Mouse (Mus musculus): ENCODE data around the gene Vmn1r63. TPM values are rescaled to one million over a fixed set of nuclear protein-coding genes. Genes with fewer than 3 reads are reported as not detected.

Vmn1r63 gene
- polyA plus RNA-seq (2014; fragmentation: Illumina TruSeq; extraction: RNeasy Lipid Tissue Mini Kit (QIAGEN cat#74804); ENCODE audit: low replicate concordance): not detected

DNA sequence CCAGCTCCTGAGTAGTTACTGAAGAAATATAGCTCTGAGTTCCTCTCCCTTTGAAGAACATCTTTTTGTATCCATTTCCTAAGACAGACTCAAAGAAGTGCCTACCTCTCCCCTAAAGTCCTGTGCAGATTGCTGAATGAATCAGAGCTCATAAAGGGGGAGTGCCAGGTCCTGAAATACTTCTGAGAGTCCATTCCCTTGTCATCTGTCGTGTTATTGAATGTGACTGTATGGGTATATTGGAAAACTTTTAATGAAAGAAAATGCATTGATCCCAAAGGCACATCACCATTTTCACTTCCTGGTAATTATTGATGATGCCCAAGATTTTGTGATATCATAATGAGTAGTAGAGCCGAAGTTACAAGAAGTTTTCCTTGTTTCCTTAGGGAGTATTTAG lies at the start of gene Vmn1r63:
Gene Vmn1r63 (minus strand): TSS at position 101 of the 400 bp plus-strand sequence.

Other genes starting within 250 kb of the Vmn1r63 start
- gene Vmn1r61, start 192.2 kb downstream of the Vmn1r63 start, polyA plus RNA-seq (2014; fragmentation: Illumina TruSeq; extraction: RNeasy Lipid Tissue Mini Kit (QIAGEN cat#74804); ENCODE audit: low replicate concordance): not detected
- gene Vmn1r62, start 131.8 kb downstream of the Vmn1r63 start, polyA plus RNA-seq (2014; fragmentation: Illumina TruSeq; extraction: RNeasy Lipid Tissue Mini Kit (QIAGEN cat#74804); ENCODE audit: low replicate concordance): not detected
- not detected for gene Vmn1r64, start 79.1 kb upstream of the Vmn1r63 start, polyA plus RNA-seq (2014; fragmentation: Illumina TruSeq; extraction: RNeasy Lipid Tissue Mini Kit (QIAGEN cat#74804); ENCODE audit: low replicate concordance)
- gene Vmn1r65, start 205.6 kb upstream of the Vmn1r63 start, polyA plus RNA-seq (2014; fragmentation: Illumina TruSeq; extraction: RNeasy Lipid Tissue Mini Kit (QIAGEN cat#74804); ENCODE audit: low replicate concordance): not detected
- not detected for gene Nlrp4c, start 239.7 kb upstream of the Vmn1r63 start, polyA plus RNA-seq (2014; fragmentation: Illumina TruSeq; extraction: RNeasy Lipid Tissue Mini Kit (QIAGEN cat#74804); ENCODE audit: low replicate concordance)

Measured in small intestine, adult 10 weeks (tissue).